Mouse (Mus musculus) limb, embryonic 12.5 days (tissue): Measurements from ENCODE around the gene Pxt1. TPM values are rescaled to one million over a fixed set of nuclear protein-coding genes. Genes with fewer than 3 reads are reported as not detected.

Source experiments
- ATAC-seq: fragments of 200-750 bp; cut with Nextera tagmentation; 2 replicates; pipeline ENCODE4 v1.8.0; 2017; ENCODE audit warnings: low read depth, moderate TSS enrichment; ENCODE audit not compliant: insufficient number of reproducible peaks, insufficient read depth, low FRiP score, low TSS enrichment
- H3K27ac ChIP-seq: fragments of 300-500 bp; sonication (generic); 2 replicates; pipeline ENCODE4 v1.5.1; 2016; ENCODE audit warnings: mild to moderate bottlenecking, moderate library complexity
- H3K27me3 ChIP-seq: fragments of 300-500 bp; sonication (generic); 2 replicates; pipeline ENCODE4 v1.6.1; 2016; ENCODE audit warnings: mild to moderate bottlenecking, moderate library complexity
- H3K36me3 ChIP-seq: fragments of 300-500 bp; sonication (generic); 2 replicates; pipeline ENCODE4 v1.6.1; 2016; ENCODE audit warnings: mild to moderate bottlenecking, moderate library complexity
- H3K4me1 ChIP-seq: fragments of 300-500 bp; sonication (generic); replicated peaks from 2 replicates; pipeline ENCODE4 v1.6.1; 2016
- H3K4me2 ChIP-seq: fragments of 300-500 bp; sonication (generic); 2 replicates; pipeline ENCODE4 v1.6.1; 2016; ENCODE audit warnings: mild to moderate bottlenecking, moderate library complexity
- H3K4me3 ChIP-seq: fragments of 300-500 bp; sonication (generic); replicated peaks from 2 replicates; pipeline ENCODE4 v1.5.1; 2016; ENCODE audit warnings: mild to moderate bottlenecking
- H3K9ac ChIP-seq: fragments of 300-500 bp; sonication (generic); replicated peaks from 2 replicates; pipeline ENCODE4 v1.6.1; 2016; ENCODE audit warnings: mild to moderate bottlenecking, moderate library complexity
- H3K9me3 ChIP-seq: fragments of 300-500 bp; sonication (generic); 2 replicates; pipeline ENCODE4 v1.6.1; 2016; ENCODE audit warnings: mild to moderate bottlenecking, moderate library complexity
- WGBS: fragments of 180-500 bp; shearing (Covaris S2); methylation state at CpG from one replicate; pipeline ENCODE4 v1.1.7; 2016; 5-methylcytosine and 5-hydroxymethylcytosine counted together
- polyA plus RNA-seq: library from polyadenylated mRNA; unstranded; fragments of >200 nt; fragmentation: Nextera tagmentation; extraction: Ambion mirVana; gene quantifications from 2 replicates; pipeline ENCODE4 v1.2.1, GENCODE M21; 2016

The Pxt1 gene
- polyA plus RNA-seq, 1 experiment from 2014 or later = 0.28 TPM

- Histone ChIP-seq H3K9me3 (no peaks in the 10 kb centered on the region), H3K27ac (no peak overlapping the region), H3K27me3 (no peaks in the 10 kb centered on the region), H3K4me3 (no peak overlapping the region), H3K9ac (no peak overlapping the region), H3K36me3 (peaks cover 91% of the 10 kb centered on the region), H3K4me1 (no peaks in the 10 kb centered on the region), H3K4me2 (no peak overlapping the region)
- 90% methylated on average over 4 of the region's 4 CpGs for WGBS
- ATAC-seq = no peak
Measured at GRCm38 (mm10) chr17:28979091-28979490, 35.5 kb upstream of the Pxt1 start.

- Histone ChIP-seq H3K9ac (no peak overlapping the region), H3K36me3 (peaks cover 100% of the 10 kb centered on the region), H3K4me2 (no peak overlapping the region), H3K4me3 (no peak overlapping the region), H3K9me3 (no peaks in the 10 kb centered on the region), H3K27me3 (no peaks in the 10 kb centered on the region), H3K4me1 (no peaks in the 10 kb centered on the region), H3K27ac (no peak overlapping the region)
- no peak for ATAC-seq
Measured at GRCm38 (mm10) chr17:28970122-28970521, 26.5 kb upstream of the Pxt1 start.

- 80% methylated on average over 11 of the region's 11 CpGs for WGBS
Measured at GRCm38 (mm10) chr17:28967021-28967610, 23.5 kb upstream of the Pxt1 start.

GRCm38 (mm10) chr17:28961596-28961995 lies 18.0 kb upstream of the Pxt1 start:
- Histone ChIP-seq H3K36me3 (peaks cover 87% of the 10 kb centered on the region), H3K4me1 (no peaks in the 10 kb centered on the region), H3K9ac (no peak overlapping the region), H3K9me3 (no peaks in the 10 kb centered on the region; the same call in 1 of the 2 replicates), H3K4me2 (no peak overlapping the region), H3K27ac (no peak overlapping the region), H3K4me3 (no peak overlapping the region), H3K27me3 (no peaks in the 10 kb centered on the region)
- 87% methylated on average over 10 of the region's 10 CpGs for WGBS
- no peak for ATAC-seq

More at GRCm38 (mm10) chr17:28967021-28967610, 23.5 kb upstream of the Pxt1 start:
- Histone ChIP-seq H3K27me3 (no peaks in the 10 kb centered on the region), H3K4me3 (no peak overlapping the region), H3K27ac (no peak overlapping the region), H3K36me3 (peaks cover 100% of the 10 kb centered on the region), H3K9ac (no peak overlapping the region), H3K4me2 (no peak overlapping the region), H3K9me3 (no peaks in the 10 kb centered on the region), H3K4me1 (no peaks in the 10 kb centered on the region)
- ATAC-seq = no peak

- WGBS = 79% methylated on average over 10 of the region's 10 CpGs
- Histone ChIP-seq H3K4me3 (no peak overlapping the region), H3K9ac (no peak overlapping the region), H3K36me3 (peaks cover 86% of the 10 kb centered on the region), H3K4me1 (no peaks in the 10 kb centered on the region), H3K27ac (no peak overlapping the region), H3K9me3 (peaks cover 4% of the 10 kb centered on the region; the same call in 1 of the 2 replicates), H3K4me2 (no peak overlapping the region), H3K27me3 (no peaks in the 10 kb centered on the region)
- no peak for ATAC-seq
Measured at GRCm38 (mm10) chr17:28960597-28960996, 17.0 kb upstream of the Pxt1 start.

GRCm38 (mm10) chr17:28954416-28954815 lies 10.8 kb upstream of the Pxt1 start:
- peaks cover 30% of the 10 kb centered on the region for H3K36me3 ChIP-seq
- peaks cover 20% of the 10 kb centered on the region for H3K4me1 ChIP-seq
- H3K27me3 ChIP-seq = no peaks in the 10 kb centered on the region
- H3K4me3 ChIP-seq = no peak overlapping the region
- H3K27ac ChIP-seq = no peak overlapping the region
- H3K9ac ChIP-seq = no peak overlapping the region
- 97% methylated on average over 9 of the region's 9 CpGs for WGBS
- H3K4me2 ChIP-seq = peak overlapping the region; percentile 89; the same call in 1 of the 2 replicates
- no peak for ATAC-seq
- H3K9me3 ChIP-seq = peaks cover 4% of the 10 kb centered on the region; the same call in 1 of the 2 replicates

GRCm38 (mm10) chr17:28953251-28953650 lies 9.6 kb upstream of the Pxt1 start:
- Histone ChIP-seq H3K4me1 (peaks cover 20% of the 10 kb centered on the region), H3K4me2 (peak overlapping the region; percentile 89), H3K36me3 (peaks cover 23% of the 10 kb centered on the region), H3K9ac (peak overlapping the region; percentile 89), H3K27ac (peak overlapping the region; percentile 51; the same call in 1 of the 2 replicates), H3K27me3 (no peaks in the 10 kb centered on the region), H3K9me3 (peaks cover 4% of the 10 kb centered on the region; the same call in 1 of the 2 replicates), H3K4me3 (peak overlapping the region; percentile 70)
- ATAC-seq = no peak
- 23% methylated on average over 9 of the region's 9 CpGs for WGBS

GRCm38 (mm10) chr17:28951831-28952799 lies 8.5 kb upstream of the Pxt1 start, which contains the start of gene Kctd20:
Kctd20 (plus strand) TSS chr17:28951950.
- no peaks in the 10 kb centered on the region for H3K27me3 ChIP-seq
- H3K36me3 ChIP-seq = peaks cover 16% of the 10 kb centered on the region; the same call in 1 of the 2 replicates
- H3K9me3 ChIP-seq = peaks cover 7% of the 10 kb centered on the region; the same call in 1 of the 2 replicates
- H3K4me2 ChIP-seq = peak within 1 kb of the TSS; percentile 89
- peak within 1 kb of the TSS; percentile 98 for H3K27ac ChIP-seq
- peak; percentile 92 for ATAC-seq
- 1% methylated on average over 77 of the region's 80 CpGs for WGBS
- H3K4me3 ChIP-seq = peak within 1 kb of the TSS; percentile 70
- peaks cover 20% of the 10 kb centered on the region for H3K4me1 ChIP-seq
- peak within 1 kb of the TSS; percentile 89 for H3K9ac ChIP-seq

- H3K36me3 ChIP-seq = peaks cover 5% of the 10 kb centered on the region; the same call in 1 of the 2 replicates
- H3K4me2 ChIP-seq = no peak overlapping the region; the same call in 1 of the 2 replicates
- peaks cover 20% of the 10 kb centered on the region for H3K4me1 ChIP-seq
- H3K27me3 ChIP-seq = no peaks in the 10 kb centered on the region
- no peak for ATAC-seq
- H3K4me3 ChIP-seq = no peak overlapping the region
- WGBS = 84% methylated on average over 4 of the region's 4 CpGs
- no peak overlapping the region for H3K9ac ChIP-seq
- peaks cover 4% of the 10 kb centered on the region; the same call in 1 of the 2 replicates for H3K9me3 ChIP-seq
- H3K27ac ChIP-seq = no peak overlapping the region
Measured at GRCm38 (mm10) chr17:28950751-28951150, 7.1 kb upstream of the Pxt1 start.

- 70% methylated on average over 4 of the region's 4 CpGs for WGBS
- ATAC-seq = no peak
- H3K4me3 ChIP-seq = no peak overlapping the region
Measured at GRCm38 (mm10) chr17:28948661-28949060, 5.0 kb upstream of the Pxt1 start.

More at GRCm38 (mm10) chr17:28948661-28949060, 5.0 kb upstream of the Pxt1 start:
- no peak overlapping the region for H3K4me2 ChIP-seq
- no peaks in the 10 kb centered on the region for H3K36me3 ChIP-seq
- no peak overlapping the region for H3K9ac ChIP-seq
- no peaks in the 10 kb centered on the region for H3K27me3 ChIP-seq
- peaks cover 14% of the 10 kb centered on the region for H3K4me1 ChIP-seq
- H3K27ac ChIP-seq = no peak overlapping the region
- H3K9me3 ChIP-seq = peaks cover 4% of the 10 kb centered on the region; the same call in 1 of the 2 replicates
